Mouse (Mus musculus): ENCODE data around the gene Pax2.

DNA sequence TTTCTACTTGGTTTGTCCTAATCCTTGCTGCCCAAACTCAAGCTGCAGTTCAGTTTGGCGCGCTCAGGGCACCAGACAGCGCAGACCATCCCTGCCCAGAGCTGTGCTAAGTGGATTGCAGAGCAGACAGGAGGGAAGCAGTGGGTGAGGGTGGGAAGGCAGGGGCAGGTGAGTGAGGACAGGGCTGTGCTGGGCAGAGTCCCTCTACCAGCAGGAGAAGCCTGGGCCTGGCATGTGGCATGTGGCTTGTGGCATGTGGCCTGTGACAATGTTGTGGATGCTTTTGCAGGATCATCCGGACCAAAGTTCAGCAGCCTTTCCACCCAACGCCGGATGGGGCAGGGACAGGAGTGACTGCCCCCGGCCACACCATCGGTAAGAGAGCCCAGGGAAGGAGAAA is 32.6 kb downstream of the Pax2 start:
- no peak for TF ChIP-seq GATA1 (IDR thresholded peaks at IDR 0.05; ENCODE audit: borderline replicate concordance, low read length)
- no peak for TF ChIP-seq FLI1 (IDR thresholded peaks at IDR 0.05; ENCODE audit: low read length)

Measured in megakaryocyte, embryonic 14.5 days (primary cell).